Mouse (Mus musculus) liver, embryonic 16.5 days (tissue): ENCODE data around the gene Peg3. TPM values are rescaled to one million over a fixed set of nuclear protein-coding genes. Genes with fewer than 3 reads are reported as not detected.

ENCODE experiments used
- ATAC-seq: fragments of 200-750 bp; cut with Nextera tagmentation; 2 replicates; pipeline ENCODE4 v1.8.0; 2017; ENCODE audit warnings: low read depth, mild to moderate bottlenecking, moderate number of reproducible peaks, moderate library complexity
- H3K27ac ChIP-seq: fragments of 300-500 bp; sonication (generic); 2 replicates; pipeline ENCODE4 v1.5.1; 2014; ENCODE audit warnings: mild to moderate bottlenecking, low read length
- H3K27me3 ChIP-seq: fragments of 300-500 bp; sonication (generic); 2 replicates; pipeline ENCODE4 v1.6.1; 2014; ENCODE audit warnings: low read depth, low read length, mixed read lengths; ENCODE audit not compliant: control insufficient read depth, insufficient read depth
- H3K36me3 ChIP-seq: fragments of 300-500 bp; sonication (generic); 2 replicates; pipeline ENCODE4 v1.6.1; 2014; ENCODE audit warnings: mild to moderate bottlenecking; ENCODE audit not compliant: control insufficient read depth, insufficient read depth
- H3K4me1 ChIP-seq: fragments of 300-500 bp; sonication (generic); 2 replicates; pipeline ENCODE4 v1.6.1; 2014; ENCODE audit warnings: low read depth, low read length, mixed read lengths; ENCODE audit not compliant: control insufficient read depth
- H3K4me2 ChIP-seq: fragments of 300-500 bp; sonication (generic); 2 replicates; pipeline ENCODE4 v1.6.1; 2014; ENCODE audit warnings: low read depth, low read length, mixed read lengths
- H3K4me3 ChIP-seq: fragments of 300-500 bp; sonication (generic); 2 replicates; pipeline ENCODE4 v1.5.1; 2014; ENCODE audit warnings: low read depth, mild to moderate bottlenecking, low read length
- H3K9ac ChIP-seq: fragments of 300-500 bp; sonication (generic); 2 replicates; pipeline ENCODE4 v1.6.1; 2014; ENCODE audit warnings: low read depth, low read length
- H3K9me3 ChIP-seq: fragments of 300-500 bp; sonication (generic); replicated peaks from 2 replicates; pipeline ENCODE4 v1.6.1; 2016; ENCODE audit warnings: low read length; ENCODE audit not compliant: control insufficient read depth
- WGBS: fragments of 180-500 bp; shearing (Covaris S2); extraction: QIAGEN DNeasy Blood & Tissue Kit; methylation state at CpG from one replicate; pipeline ENCODE4 v1.1.7; 2014; ENCODE audit not compliant: insufficient replicate concordance; 5-methylcytosine and 5-hydroxymethylcytosine counted together
- polyA plus RNA-seq: library from polyadenylated mRNA; unstranded; fragments of >200 nt; fragmentation: Nextera tagmentation; extraction: Ambion mirVana; gene quantifications from 2 replicates; pipeline ENCODE4 v1.2.1, GENCODE M21; 2015

The Peg3 gene
- polyA plus RNA-seq, 1 experiment from 2014 or later = 61.1 TPM

- Histone ChIP-seq H3K4me2 (peak overlapping the region; percentile 50), H3K36me3 (no peaks in the 10 kb centered on the region), H3K27ac (peak overlapping the region; percentile 70), H3K9me3 (peaks cover 14% of the 10 kb centered on the region), H3K4me1 (no peaks in the 10 kb centered on the region), H3K4me3 (peak overlapping the region; percentile 58), H3K27me3 (peaks cover 3% of the 10 kb centered on the region; the same call in 1 of the 2 replicates), H3K9ac (peak overlapping the region; percentile 29)
- ATAC-seq = peak; percentile 45
- 44% methylated on average over 37 of the region's 37 CpGs for WGBS
Measured at GRCm38 (mm10) chr7:6729061-6729817, 992 bp downstream of the Peg3 start.

GRCm38 (mm10) chr7:6728263-6728931, 1.8 kb downstream of the Peg3 start:
- ATAC-seq = peak; percentile 75
- peak overlapping the region; percentile 58 for H3K4me3 ChIP-seq
- 38% methylated on average over 19 of the region's 19 CpGs for WGBS

GRCm38 (mm10) chr7:6727351-6728121, 2.7 kb downstream of the Peg3 start:
- WGBS = 37% methylated on average over 19 of the region's 19 CpGs
- peak overlapping the region; percentile 58 for H3K4me3 ChIP-seq
- peaks cover 3% of the 10 kb centered on the region; the same call in 1 of the 2 replicates for H3K27me3 ChIP-seq
- H3K27ac ChIP-seq = 0 out of 2 replicates have a peak overlapping the region, but pooled peaks have one; percentile 36
- H3K4me2 ChIP-seq = peak overlapping the region; percentile 32
- no peak overlapping the region for H3K9ac ChIP-seq
- peaks cover 14% of the 10 kb centered on the region for H3K9me3 ChIP-seq
- no peaks in the 10 kb centered on the region for H3K36me3 ChIP-seq
- ATAC-seq = peak; percentile 10
- no peaks in the 10 kb centered on the region for H3K4me1 ChIP-seq

More at GRCm38 (mm10) chr7:6728263-6728931, 1.8 kb downstream of the Peg3 start:
- Histone ChIP-seq H3K9me3 (peaks cover 14% of the 10 kb centered on the region), H3K4me1 (no peaks in the 10 kb centered on the region), H3K27me3 (peaks cover 3% of the 10 kb centered on the region; the same call in 1 of the 2 replicates), H3K27ac (0 out of 2 replicates have a peak overlapping the region, but pooled peaks have one; percentile 36), H3K4me2 (peak overlapping the region; percentile 32), H3K36me3 (no peaks in the 10 kb centered on the region), H3K9ac (no peak overlapping the region)

- Histone ChIP-seq H3K27ac (no peak overlapping the region), H3K9me3 (no peaks in the 10 kb centered on the region), H3K4me2 (no peak overlapping the region), H3K4me1 (no peaks in the 10 kb centered on the region), H3K36me3 (no peaks in the 10 kb centered on the region; the same call in 1 of the 2 replicates), H3K4me3 (no peak overlapping the region), H3K27me3 (no peaks in the 10 kb centered on the region), H3K9ac (no peak overlapping the region)
- 72% methylated on average over 15 of the region's 15 CpGs for WGBS
- ATAC-seq = no peak
Measured at GRCm38 (mm10) chr7:6709396-6709795, 20.8 kb downstream of the Peg3 start.

- Histone ChIP-seq H3K27ac (no peak overlapping the region), H3K9ac (no peak overlapping the region), H3K27me3 (no peaks in the 10 kb centered on the region), H3K4me1 (no peaks in the 10 kb centered on the region), H3K4me3 (no peak overlapping the region), H3K36me3 (no peaks in the 10 kb centered on the region; the same call in 1 of the 2 replicates), H3K4me2 (no peak overlapping the region), H3K9me3 (no peaks in the 10 kb centered on the region)
- ATAC-seq = no peak
- WGBS = 76% methylated on average over 17 of the region's 17 CpGs
Measured at GRCm38 (mm10) chr7:6708451-6709180, 21.6 kb downstream of the Peg3 start.

GRCm38 (mm10) chr7:6707416-6708015, 22.7 kb downstream of the Peg3 start:
- no peaks in the 10 kb centered on the region for H3K9me3 ChIP-seq
- no peak overlapping the region for H3K4me3 ChIP-seq
- H3K27me3 ChIP-seq = no peaks in the 10 kb centered on the region
- no peak overlapping the region for H3K27ac ChIP-seq
- no peak overlapping the region for H3K4me2 ChIP-seq
- no peaks in the 10 kb centered on the region; the same call in 1 of the 2 replicates for H3K36me3 ChIP-seq
- no peak overlapping the region for H3K9ac ChIP-seq
- 81% methylated on average over 23 of the region's 23 CpGs for WGBS
- ATAC-seq = no peak
- H3K4me1 ChIP-seq = no peaks in the 10 kb centered on the region

GRCm38 (mm10) chr7:6699230-6699629, 31.0 kb downstream of the Peg3 start:
- Histone ChIP-seq H3K4me1 (no peaks in the 10 kb centered on the region), H3K9ac (no peak overlapping the region), H3K4me3 (no peak overlapping the region), H3K9me3 (no peaks in the 10 kb centered on the region), H3K4me2 (no peak overlapping the region), H3K36me3 (no peaks in the 10 kb centered on the region), H3K27me3 (no peaks in the 10 kb centered on the region), H3K27ac (no peak overlapping the region)
- 62% methylated on average over 3 of the region's 3 CpGs for whole genome bisulfite sequencing
- no peak for ATAC-seq
